Mouse (Mus musculus) cerebellum, adult 9-10 months (tissue): ENCODE data around the gene Bcar3.

Experiments used
- DNase-seq: peaks from one replicate; pipeline ENCODE4 v3.0.0; 2022

Gene Bcar3

GRCm38 (mm10) chr3:122486193-122486592, 192.3 kb downstream of the Bcar3 start:
- no peak for DNase-seq

DNA sequence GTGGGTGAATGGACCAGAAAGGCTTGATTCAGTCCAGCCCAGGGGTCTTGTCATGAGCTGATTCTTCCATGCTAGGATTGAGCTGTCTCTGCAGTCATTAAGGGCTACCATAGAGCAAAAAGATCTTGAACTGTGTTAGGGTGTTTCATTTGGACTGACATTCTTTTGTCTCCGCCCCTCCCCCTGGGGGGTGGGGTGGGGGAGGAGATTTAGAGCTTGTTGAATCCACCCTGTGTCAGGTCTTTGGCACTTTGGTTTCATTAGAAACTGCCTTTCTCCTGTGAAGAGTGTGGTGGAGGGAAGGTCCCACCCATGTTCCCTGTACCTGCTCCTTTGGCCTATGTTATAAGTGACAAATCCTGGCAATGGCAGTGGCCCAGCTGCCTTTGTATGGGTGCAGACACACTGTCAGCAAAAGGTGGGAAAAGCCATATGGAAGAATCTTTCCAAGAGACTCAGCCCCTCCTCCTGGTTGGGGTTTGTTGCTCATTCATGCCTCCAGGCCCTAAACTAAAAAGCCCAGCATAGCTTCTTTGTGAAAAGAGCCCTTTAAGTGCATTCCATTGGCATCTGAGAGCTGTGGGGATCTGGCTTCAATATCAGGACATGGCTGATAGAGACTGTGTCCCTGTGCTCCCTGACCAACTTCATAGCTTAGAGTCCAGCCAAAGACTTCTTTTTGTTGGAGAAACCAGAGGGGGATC, 194.3 kb downstream of the Bcar3 start:
- no peak for DNase-seq

GRCm38 (mm10) chr3:122490574-122490973, 196.6 kb downstream of the Bcar3 start:
- DNase-seq, result no peak

GRCm38 (mm10) chr3:122492006-122492405, 198.1 kb downstream of the Bcar3 start:
- DNase-seq, result no peak

GRCm38 (mm10) chr3:122492872-122493615, 199.1 kb downstream of the Bcar3 start:
- no peak for DNase-seq

DNA sequence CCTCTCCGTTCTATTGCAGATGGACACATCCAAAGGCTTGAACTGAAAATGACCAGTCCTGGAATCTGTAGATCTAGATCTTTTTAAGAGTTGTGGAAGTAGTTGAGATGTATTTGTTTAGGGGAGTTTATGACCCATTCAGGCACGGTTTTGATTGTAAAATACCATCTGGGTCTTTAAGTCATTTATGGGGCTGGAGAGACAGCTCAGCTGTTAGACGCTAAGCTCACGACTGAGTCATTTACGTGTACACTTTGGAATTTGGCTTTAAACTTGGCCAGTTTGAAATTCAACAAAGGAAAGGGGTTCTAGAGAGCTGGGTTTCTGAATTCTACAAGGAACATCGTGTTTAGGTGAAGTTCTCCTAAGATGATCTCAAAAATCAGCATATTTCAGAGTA, 200.8 kb downstream of the Bcar3 start:
- no peak for DNase-seq

DNA sequence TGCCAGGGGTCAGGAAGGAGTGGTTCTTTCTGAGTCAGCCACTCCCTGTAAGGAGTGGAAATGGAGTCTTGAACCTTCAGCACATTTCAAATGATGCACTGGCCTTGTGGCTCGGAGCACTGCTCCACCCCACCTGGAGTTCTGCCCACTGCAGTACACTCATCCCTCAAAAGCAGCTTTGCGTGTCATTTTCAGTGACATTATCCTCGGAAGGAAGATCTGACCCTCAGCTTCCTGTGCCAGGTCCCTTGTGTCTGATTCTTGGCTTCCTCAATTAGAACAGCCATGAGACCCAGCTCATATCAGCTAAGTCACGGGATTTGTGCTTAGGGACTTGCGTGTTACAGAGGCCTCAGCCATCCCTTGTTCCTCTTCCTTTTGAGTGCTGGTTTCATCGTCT, 203.9 kb downstream of the Bcar3 start:
- DNase-seq, result no peak

DNA sequence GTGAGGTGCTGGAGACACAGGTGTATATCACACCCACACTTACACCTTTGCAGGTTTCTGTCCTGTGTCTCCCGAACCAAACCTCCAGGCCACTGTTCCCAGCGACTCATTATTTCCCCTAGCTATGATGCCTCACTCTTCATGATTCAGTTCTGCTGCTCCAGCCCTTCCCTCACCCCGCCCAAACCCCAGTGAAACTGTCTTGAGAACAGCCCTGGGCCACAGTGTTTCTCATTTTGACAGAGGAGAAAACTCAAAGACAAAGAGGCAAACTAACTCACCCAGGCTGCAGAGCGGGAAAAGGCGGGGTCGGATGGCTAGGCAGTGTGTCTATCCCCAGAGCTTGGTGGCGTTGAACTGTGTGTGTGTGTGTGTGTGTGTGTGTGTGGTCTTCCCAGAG, 204.6 kb downstream of the Bcar3 start:
- DNase-seq, result no peak

GRCm38 (mm10) chr3:122499647-122500046, 205.7 kb downstream of the Bcar3 start:
- DNase-seq, result no peak

- no peak for DNase-seq
These were observed 207.0 kb downstream of the Bcar3 start for GRCm38 (mm10) chr3:122500929-122501328.

DNA sequence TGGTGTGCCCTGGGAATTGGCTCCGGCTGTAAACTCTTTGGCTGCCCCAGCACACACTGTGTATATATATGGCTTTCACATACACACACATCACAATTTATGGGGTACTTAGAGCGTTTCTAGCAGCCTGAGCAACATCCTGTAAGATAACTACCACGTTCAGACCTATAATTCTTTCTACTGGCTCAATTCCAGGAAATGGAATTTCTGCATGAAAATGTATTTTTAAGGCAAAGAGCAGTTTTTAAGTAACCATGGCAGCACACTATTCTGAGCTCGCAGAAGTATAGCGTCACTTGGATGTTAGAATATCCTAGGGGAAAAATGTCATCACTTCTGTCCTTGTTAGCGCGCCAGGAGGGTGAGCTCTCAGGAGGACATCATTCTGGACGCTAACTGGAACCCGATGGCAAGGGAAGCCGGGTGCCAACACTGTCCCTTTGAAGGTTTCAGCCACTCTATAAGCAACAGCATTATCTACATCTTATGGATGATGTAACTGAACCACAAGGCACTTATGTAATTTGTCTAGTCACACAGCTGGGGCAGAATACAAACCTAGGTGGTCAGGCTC, 212.5 kb downstream of the Bcar3 start:
- no peak for DNase-seq

- no peak for DNase-seq
These were observed 213.9 kb downstream of the Bcar3 start for GRCm38 (mm10) chr3:122507826-122508225.

DNA sequence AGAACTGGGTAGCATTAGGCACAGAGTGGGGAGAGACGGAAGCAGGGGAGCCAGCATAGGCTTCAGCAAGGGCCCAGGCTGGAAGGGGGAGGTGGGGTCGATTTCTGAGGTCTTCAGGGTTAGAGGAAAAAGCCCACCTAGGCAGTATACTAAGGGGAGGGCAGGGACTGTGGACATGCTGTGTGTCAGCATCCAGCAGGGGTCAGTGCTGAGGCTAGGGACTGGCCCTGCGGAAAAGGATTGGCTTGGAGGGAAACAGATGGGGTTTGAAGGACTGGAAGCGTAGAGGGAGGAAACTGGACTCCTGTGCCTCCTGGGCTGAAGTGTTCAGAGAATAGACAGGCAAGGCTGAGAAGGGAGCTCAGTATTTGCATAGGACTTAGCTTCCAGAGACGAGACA, 215.1 kb downstream of the Bcar3 start:
- no peak for DNase-seq

GRCm38 (mm10) chr3:122509534-122510239, 215.8 kb downstream of the Bcar3 start:
- no peak for DNase-seq

GRCm38 (mm10) chr3:122510240-122510750, 216.4 kb downstream of the Bcar3 start:
- no peak for DNase-seq

GRCm38 (mm10) chr3:122510932-122511331, 217.0 kb downstream of the Bcar3 start:
- DNase-seq, result no peak

GRCm38 (mm10) chr3:122511721-122512619, 218.0 kb downstream of the Bcar3 start:
- DNase-seq, result no peak

- no peak for DNase-seq
These were observed 218.9 kb downstream of the Bcar3 start for GRCm38 (mm10) chr3:122512725-122513375.

GRCm38 (mm10) chr3:122515568-122516326, 221.8 kb downstream of the Bcar3 start:
- no peak for DNase-seq

DNA sequence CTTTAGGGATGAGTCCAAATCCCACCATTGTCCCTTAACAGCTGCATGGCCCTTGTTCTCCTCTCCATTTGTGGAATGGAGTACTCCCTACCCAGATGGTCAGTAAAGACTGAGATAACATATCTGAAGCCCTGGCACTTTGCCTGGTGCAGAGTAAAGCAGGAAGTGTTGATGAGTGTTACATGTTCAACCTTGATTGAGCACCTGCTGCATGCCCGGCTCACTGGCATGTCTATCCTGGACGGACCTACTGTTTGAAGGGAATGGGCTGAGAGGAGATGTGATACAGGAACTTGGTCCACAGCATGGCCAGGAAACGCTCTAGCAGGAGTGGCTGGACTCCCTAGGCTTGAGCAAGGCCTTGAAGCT, 222.4 kb downstream of the Bcar3 start:
- no peak for DNase-seq

GRCm38 (mm10) chr3:122517726-122518125, 223.8 kb downstream of the Bcar3 start:
- DNase-seq, result no peak
